Mouse (Mus musculus) heart, postnatal 4 days (tissue): ENCODE results near the gene Il1rn. TPM values are rescaled to one million over a fixed set of nuclear protein-coding genes. Genes with fewer than 3 reads are reported as not detected.

ENCODE experiments used
- DNase-seq: peaks from one replicate; pipeline ENCODE4 v3.0.0; 2021
- total RNA-seq, 2 experiments: library from RNA; stranded (reverse); gene quantifications; 2 replicates each; pipeline ENCODE4 v1.2.3; 2021

Il1rn gene
- total RNA-seq: under 1 TPM in 1 of 2 experiments, not detected in 1; 0.14 TPM

DNA sequence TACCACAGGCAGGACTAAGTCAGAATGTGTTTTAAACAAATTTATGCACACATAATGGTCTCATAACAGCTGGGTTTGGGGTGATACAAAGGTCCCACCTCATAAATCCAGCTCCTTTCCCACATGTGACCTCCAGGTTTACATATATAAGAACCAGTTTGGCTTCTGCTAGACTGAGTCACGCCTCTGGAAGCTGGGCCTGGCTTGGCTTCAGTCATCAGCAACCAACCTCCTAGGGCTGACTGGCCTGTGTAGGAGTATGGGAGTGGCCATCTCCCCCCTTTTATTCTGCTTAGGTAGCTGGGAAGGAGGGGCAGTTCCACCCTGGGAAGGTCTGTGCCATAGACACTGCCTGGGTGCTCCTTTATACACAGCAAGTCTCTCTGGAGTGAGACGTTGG lies at the start of gene Il1rn:
Gene Il1rn (plus strand): TSS at position 309 of the 400 bp plus-strand sequence.
- DNase-seq: no peak

DNA sequence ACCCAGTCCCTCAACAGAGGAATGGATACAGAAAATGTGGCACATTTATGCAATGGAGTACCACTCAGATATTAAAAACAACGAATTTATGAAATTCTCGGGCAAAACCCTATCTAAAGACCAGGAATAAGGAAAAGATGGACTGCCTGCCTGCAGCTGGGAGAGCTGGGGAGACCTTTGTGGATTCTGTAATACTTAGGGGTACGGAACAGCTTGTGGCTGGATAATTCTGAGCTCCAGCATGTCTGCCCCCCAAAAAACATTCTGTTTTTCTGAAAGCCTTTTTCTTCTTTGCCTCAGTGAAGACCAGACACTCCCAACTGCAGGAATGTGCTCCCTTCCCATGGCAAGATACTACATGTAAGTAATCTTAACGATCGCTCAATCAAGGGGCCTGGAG lies 45.8 kb upstream of the Il1rn start, which contains the start of gene Il1f10:
Gene Il1f10 (plus strand): TSS at position 301 of the 400 bp plus-strand sequence.
- DNase-seq: no peak

DNA sequence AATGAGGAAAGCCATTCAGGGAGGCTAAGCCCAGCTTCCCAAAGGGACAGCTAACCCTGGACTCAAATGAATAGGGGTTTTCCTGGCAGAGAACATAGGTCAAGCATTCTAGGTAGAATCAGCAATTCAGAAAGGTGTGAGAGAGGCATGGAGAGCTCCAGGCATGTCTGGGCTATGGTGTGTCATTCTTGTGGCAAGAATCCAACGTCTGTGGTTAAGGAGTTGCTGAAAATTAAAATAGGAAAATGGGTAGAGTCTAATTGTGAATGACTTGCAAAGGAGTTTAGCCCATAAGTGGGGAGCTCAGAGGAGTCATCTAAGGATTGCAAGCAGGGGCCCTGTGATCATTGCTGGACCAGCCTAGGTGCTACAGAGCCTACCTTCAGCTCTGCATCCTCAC lies 42.0 kb upstream of the Il1rn start:
- DNase-seq: no peak

DNA sequence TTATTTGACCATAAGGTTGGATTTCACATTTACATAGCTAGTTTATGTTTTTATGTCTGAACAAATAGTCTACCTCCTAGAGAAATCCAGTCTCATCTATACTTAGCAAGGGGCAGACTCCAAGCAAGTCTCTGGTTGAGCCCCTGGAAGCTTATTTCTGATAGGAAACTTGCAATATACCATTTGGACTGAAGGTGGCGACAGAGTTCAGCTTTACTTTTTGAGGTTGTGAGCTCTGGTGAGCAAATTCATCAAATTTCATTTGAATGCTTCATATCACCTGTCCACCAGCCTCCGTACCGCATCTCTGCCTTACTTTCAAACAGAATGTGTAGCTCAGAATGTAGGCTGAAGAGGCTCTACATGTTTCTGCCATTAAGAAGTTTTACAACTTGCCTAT lies 39.8 kb upstream of the Il1rn start:
- DNase-seq: peak; percentile 53

DNA sequence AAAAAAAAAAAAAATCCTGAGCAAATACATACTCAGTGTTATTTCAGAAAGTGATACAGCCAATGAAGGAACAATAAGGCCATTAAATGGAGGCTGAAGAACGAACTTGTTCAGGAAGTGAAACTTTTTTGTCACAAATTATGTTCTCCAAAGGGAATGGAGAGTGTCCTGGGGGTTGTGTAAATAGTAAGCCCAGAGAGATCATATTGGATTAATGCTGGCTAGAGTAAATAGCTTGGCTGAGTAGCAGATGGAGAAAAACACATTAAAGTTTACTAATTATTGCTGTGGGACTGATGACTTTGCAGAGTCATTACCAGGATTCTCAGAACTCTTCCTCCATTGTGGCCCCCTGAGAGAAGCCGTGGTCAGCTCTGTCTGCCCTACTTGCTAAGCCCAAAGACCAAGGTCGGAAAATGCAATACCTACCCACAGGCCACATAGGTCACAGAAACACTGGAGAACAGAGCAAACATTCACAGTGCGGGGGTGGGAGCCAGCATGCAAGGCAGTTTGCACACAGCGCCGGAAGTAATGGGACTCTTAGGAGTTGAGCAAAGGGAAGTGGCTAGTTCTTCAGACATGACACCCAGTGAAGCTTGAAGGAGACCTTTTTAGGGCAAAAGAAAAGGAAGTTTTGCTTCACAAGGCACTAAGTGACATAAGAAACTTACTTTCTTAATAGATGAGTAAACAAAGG lies 25.2 kb upstream of the Il1rn start:
- DNase-seq: no peak

DNA sequence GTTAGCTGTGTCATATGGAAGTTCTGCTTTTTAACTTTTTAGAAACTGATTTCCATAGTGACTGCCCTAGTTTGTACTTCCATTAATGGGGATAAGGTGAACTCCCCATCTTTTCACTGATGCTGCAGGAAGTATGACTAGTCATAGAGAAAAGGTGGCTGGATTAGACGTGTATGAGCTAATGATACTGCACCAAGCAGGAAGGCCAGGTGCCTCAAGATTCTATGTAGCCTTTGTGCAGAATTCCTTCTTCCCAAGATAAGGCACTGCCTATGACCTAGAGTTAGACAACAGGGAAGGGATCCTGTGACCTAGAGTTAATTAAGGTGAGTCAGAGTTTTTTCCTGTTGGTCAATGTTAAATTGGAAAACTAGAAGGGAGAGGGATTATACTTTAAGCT lies 19.7 kb upstream of the Il1rn start:
- no peak for DNase-seq

- no peak for DNase-seq
These were observed 18.6 kb upstream of the Il1rn start for GRCm38 (mm10) chr2:24317919-24318598.

- DNase-seq: no peak
These were observed 1.3 kb upstream of the Il1rn start for GRCm38 (mm10) chr2:24335333-24335732.

DNA sequence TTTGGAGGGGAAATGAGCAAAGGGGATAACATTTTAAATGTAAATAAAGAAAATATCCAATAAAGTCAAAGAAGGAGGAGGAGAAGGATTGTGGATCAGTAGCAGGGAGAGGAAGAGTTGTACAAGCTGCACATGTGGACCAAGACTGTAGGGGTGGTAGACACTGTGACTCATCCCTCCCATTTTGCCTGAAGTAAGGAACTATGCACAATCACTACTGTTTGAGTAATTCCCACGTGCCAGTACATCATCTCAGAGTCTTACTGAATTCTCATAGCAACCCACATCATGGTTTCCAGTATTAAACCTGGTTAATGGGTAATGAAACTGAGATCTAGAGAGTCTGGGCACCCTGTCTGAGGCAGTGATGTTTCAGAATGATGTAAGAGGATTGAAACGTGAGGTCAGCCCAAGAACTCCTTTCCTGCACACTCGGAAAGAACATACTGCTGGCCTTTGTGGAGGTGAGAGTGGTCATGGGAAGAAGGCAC lies 4.8 kb downstream of the Il1rn start:
- DNase-seq: no peak

GRCm38 (mm10) chr2:24344619-24345018 lies 8.0 kb downstream of the Il1rn start:
- no peak for DNase-seq

GRCm38 (mm10) chr2:24345056-24345455 lies 8.4 kb downstream of the Il1rn start:
- no peak for DNase-seq

DNA sequence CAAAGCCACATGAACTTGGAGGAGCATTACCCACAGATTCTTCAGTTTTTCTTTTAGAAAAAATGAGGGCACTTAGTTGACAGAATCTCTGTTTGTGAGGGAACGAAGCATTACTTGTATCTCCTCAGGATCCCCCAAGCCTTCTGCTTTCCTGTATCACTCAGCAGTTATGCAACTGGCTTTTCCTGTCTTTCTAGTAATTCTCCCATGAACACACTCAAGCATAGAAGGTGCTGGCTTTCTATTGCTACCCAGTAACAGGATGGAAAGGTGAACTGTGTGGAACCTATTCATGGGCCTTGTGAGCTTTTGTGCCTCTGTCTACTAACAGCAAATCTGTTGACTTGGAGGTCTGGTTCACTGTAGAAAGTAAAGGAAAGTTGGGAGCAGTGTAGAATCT lies 11.3 kb downstream of the Il1rn start:
- no peak for DNase-seq

DNA sequence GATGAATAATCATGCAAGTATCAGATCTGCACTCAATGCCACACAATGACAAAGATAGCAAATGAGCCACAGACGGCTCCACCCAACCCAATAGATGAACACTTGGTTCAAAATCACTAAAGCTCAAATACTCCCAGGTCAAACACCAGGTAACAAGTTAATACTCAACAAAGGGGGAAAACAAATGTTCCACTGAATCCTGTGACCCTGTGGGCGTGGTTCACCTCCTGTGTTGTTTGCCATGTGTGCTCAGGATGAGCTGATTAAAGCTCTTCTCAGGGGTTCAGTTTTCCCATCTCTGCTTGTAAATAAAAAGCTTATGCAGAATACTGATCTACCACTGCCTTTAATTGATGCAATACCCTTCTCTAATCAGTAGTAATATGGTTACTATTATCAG lies 14.5 kb downstream of the Il1rn start:
- DNase-seq: no peak

- no peak for DNase-seq
These were observed 16.4 kb downstream of the Il1rn start for GRCm38 (mm10) chr2:24353042-24353441.

DNA sequence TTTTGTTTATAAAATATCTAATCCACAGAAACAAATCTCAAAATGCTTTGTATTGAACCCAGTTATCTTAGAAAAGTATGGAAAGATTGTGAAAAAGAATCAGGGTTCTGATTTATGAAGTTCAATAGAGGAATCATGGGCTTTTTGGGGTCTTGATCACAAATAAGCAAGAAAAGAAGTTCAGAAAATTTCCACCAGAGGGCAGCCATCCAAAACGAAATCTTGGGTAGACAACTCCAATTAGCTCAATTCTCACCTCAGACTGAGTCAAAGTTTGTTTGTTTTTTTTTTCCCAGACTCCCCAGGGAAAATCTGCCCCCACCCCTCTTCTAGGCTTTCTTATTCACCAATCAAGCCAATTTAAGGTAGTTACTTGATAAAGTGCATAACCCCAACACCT lies 21.0 kb downstream of the Il1rn start:
- peak; percentile 32 for DNase-seq

GRCm38 (mm10) chr2:24359347-24359746 lies 22.7 kb downstream of the Il1rn start:
- DNase-seq: no peak

GRCm38 (mm10) chr2:24363818-24364217 lies 27.2 kb downstream of the Il1rn start:
- DNase-seq: no peak

DNA sequence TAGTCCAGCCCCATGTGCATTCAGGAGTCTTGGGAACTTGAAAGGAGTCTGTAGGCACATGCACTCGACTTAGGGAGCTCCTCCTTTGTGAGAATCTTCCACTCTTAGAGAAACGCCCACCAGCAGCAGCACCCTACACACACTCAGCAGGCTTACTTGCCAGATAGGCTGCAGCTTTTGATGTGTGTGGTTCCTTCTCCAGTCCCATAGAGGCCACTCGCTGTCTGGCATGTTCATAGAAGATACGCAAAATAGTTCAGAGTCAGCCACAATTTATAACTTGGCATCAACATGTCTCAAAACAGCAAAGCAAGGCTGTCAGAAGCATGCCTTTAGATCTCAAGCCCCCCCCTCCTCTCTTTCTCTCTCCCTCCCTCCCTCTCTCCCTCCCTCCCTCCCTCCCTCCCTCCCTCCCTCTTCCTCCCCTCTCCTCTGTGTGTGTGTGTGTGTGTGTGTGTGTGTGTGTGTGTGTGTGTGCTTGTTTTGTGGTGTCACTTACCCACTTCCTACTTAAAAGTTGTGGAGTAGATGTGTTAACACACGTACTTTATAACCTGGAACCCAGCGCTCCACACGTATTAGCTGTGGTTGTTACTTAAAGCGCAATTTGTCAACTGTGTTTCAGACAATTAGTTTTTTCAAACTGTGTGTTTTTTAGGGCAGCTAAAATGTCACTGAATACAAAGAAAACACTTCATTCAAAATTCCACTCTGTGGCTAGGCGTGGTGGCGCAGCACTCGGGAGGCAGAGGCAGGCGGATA lies 29.7 kb downstream of the Il1rn start:
- no peak for DNase-seq

DNA sequence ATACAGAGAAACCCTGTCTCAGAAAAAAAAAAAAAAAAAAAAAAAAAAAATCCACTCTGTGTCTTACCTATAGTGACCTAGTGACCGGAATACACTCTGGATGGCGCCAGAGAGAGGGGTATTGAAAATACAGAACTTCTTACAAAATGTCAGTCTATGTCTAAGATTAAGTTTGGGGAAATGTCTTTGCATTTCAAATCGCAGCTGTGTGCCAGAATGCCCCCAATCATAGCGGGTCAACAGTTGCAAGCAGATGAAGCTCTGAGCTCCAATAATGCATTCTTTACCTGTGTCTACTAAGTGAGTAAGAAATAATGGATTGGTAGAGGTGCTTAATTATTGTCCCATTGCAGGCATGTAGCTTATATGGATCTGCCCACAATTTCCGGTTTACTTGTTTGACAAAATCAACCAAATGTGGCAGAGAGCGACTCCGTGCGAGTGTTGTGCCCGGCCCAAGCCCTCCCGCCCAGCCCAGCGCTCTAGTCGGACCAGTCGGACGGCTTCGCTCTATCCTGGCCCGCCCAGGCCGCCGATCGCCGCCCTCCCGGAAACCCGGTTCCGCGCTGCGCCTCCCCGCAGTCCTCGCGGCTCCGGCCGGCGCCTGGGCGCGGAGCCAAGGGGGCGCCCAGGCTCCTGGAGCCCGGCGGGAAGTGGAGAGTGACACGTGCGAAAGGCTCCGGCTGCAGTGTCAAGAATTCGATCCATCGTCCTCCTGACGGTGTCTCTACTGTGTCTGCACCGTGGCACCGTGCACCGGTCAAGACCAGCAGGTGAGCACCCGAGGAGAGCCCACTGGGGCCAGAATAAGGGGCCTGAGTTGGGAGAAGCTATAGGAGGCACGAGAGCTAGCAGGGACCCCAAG lies 30.6 kb downstream of the Il1rn start, which contains the start of gene Psd4:
Gene Psd4 (plus strand): TSS at position 551 of the 865 bp plus-strand sequence.
- DNase-seq: peak; percentile 74

- no peak for DNase-seq
These were observed 31.2 kb downstream of the Il1rn start for GRCm38 (mm10) chr2:24367895-24368261.

DNA sequence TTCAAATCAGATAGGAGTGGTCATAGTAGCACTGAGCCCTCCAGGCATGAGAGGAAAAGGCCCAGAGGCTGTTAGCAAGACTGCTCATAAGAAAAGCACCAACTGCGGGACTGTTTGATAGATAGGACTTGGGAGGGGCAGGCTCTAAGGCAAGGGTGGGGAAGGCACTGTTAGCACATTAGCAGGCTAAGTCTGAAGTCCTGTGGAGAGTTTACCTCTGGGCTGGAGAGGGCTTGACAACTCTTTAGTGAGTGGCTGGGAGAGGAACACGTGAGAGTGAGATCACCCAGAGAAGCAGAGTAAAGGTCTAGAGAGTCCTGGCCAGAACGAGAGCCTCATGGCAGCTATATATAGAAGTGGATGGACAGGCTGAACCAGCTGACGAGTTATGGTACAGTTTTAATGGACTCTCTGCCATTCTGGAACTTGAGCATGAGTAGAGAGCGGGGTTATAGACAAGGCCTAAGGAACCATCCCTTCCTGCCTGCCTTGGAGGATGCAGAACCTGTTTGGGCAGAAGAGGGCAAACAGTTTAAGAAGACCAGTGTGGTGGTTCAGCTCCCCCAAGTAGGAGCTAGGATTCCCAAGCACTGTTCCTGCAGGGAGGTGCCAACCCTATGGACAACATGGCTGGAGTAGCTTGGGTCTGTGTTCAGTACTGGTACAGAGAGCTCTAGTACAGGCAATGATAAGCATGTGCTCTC lies 42.2 kb downstream of the Il1rn start:
- DNase-seq: no peak
